Mouse (Mus musculus): ENCODE measurements at regions not wholly inside any gene's neighbourhood (a gene's known extent, or its start where the extent isn't known, plus 50 kb on each side); places are given as distances from the start of the nearest gene placed in this dataset.

DNA sequence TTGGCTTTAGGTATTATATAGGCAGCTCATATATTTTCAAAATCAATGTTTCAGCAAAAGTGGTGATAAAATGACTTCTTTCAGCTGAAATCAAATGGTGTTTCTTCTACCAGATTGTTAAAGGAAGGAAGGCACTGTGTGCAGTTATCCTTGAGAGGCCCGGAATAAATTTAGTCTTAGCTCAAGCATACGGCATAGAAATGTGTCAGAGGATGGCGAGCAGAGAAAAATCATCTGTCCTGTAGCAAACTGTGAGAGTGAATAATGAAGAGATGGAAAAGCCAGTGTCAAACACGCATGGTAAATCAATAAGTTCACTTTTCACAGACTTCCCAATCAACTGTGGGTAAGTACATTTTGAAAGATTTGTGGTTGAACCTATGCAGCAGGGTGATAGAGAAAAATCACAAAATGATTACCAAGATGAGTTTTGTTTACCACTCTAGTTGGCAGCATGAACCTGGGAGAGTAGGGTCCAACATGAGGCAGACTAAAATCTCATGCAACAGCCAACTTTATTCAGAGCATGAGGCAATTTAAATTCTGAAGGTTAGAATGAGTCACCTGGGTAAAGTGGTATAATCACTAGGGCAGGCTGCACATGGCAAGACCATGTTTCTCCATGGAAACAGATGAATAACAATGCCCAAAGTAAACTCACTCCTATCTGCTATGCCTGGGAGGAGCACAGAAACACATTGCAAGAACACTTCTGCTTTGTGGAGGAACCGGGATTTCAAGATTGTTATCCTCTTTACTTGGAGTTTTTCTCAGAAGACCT lies 55.7 kb downstream of the AI429214 start:
- H3K4me2 ChIP-seq (ENCODE audit: low read depth, low read length), result no peak overlapping the region
- no peak for ATAC-seq (ENCODE audit: insufficient read depth, low read depth)
- 81% methylated on average over 5 of the region's 5 CpGs for WGBS
- no peak overlapping the region for H3K4me3 ChIP-seq (ENCODE audit: low read depth, low read length)
- 0 out of 2 replicates have a peak, but pooled peaks cover 3% of the 10 kb centered on the region for H3K4me1 ChIP-seq (ENCODE audit: control insufficient read depth, insufficient read depth)
- no peak overlapping the region for H3K27ac ChIP-seq (ENCODE audit: low read depth)
- H3K9ac ChIP-seq (replicated peaks; ENCODE audit: low read depth, low read length), result no peak overlapping the region
- no peaks in the 10 kb centered on the region for H3K9me3 ChIP-seq (replicated peaks; ENCODE audit: control insufficient read depth, low read length)
- no peaks in the 10 kb centered on the region for H3K27me3 ChIP-seq (ENCODE audit: control insufficient read depth, insufficient read depth, low read length)
- TF ChIP-seq CTCF (IDR thresholded peaks at IDR 0.05; ENCODE audit: low read depth), result no peak
- TF ChIP-seq EP300 (IDR thresholded peaks at IDR 0.05; ENCODE audit: low read depth), result no peak
- H3K36me3 ChIP-seq (replicated peaks; ENCODE audit: control insufficient read depth, insufficient read depth, low read length), result no peaks in the 10 kb centered on the region
- no peak for DNase-seq (ENCODE audit: low spot score)

- DNase-seq (ENCODE audit: low spot score) (no peak), ATAC-seq (ENCODE audit: insufficient read depth, low read depth) (no peak)
- Histone ChIP-seq H3K27ac (ENCODE audit: low read depth) (no peak overlapping the region), H3K36me3 (replicated peaks; ENCODE audit: control insufficient read depth, insufficient read depth, low read length) (no peaks in the 10 kb centered on the region), H3K27me3 (ENCODE audit: control insufficient read depth, insufficient read depth, low read length) (no peaks in the 10 kb centered on the region), H3K4me1 (ENCODE audit: control insufficient read depth, insufficient read depth) (0 out of 2 replicates have a peak, but pooled peaks cover 3% of the 10 kb centered on the region), H3K9me3 (replicated peaks; ENCODE audit: control insufficient read depth, low read length) (no peaks in the 10 kb centered on the region), H3K4me2 (ENCODE audit: low read depth, low read length) (no peak overlapping the region), H3K9ac (replicated peaks; ENCODE audit: low read depth, low read length) (no peak overlapping the region), H3K4me3 (ENCODE audit: low read depth, low read length) (no peak overlapping the region)
- TF ChIP-seq CTCF (IDR thresholded peaks at IDR 0.05; ENCODE audit: low read depth) (no peak), EP300 (IDR thresholded peaks at IDR 0.05; ENCODE audit: low read depth) (no peak)
- 86% methylated on average over 6 of the region's 6 CpGs for WGBS
Measured at GRCm38 (mm10) chr8:37049969-37050683, 56.7 kb downstream of the AI429214 start.

DNA sequence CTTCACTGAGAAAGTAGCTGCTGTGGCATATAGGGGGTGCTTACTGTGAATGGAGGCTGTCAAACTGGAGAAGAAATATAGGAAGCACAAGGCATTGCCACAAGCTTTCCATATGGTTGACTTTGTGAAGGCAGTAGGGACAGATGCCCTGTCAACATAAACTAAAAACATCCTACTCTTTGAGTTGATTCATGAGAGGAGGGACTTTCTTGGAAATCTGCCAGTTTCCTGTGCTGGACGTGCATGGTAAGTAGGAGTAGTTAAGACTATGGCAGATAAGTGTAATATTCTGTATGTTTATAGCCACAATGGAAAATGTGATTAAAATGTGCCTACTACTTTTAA lies 57.3 kb downstream of the AI429214 start:
- H3K4me2 ChIP-seq (ENCODE audit: low read depth, low read length), result no peak overlapping the region
- ATAC-seq (ENCODE audit: insufficient read depth, low read depth), result no peak
- no peak for DNase-seq (ENCODE audit: low spot score)
- no peak for TF ChIP-seq EP300 (IDR thresholded peaks at IDR 0.05; ENCODE audit: low read depth)
- TF ChIP-seq CTCF (IDR thresholded peaks at IDR 0.05; ENCODE audit: low read depth), result no peak
- no peaks in the 10 kb centered on the region for H3K27me3 ChIP-seq (ENCODE audit: control insufficient read depth, insufficient read depth, low read length)
- H3K9me3 ChIP-seq (replicated peaks; ENCODE audit: control insufficient read depth, low read length), result no peaks in the 10 kb centered on the region
- H3K4me1 ChIP-seq (ENCODE audit: control insufficient read depth, insufficient read depth), result 0 out of 2 replicates have a peak, but pooled peaks cover 3% of the 10 kb centered on the region
- H3K4me3 ChIP-seq (ENCODE audit: low read depth, low read length), result no peak overlapping the region
- no peak overlapping the region for H3K9ac ChIP-seq (replicated peaks; ENCODE audit: low read depth, low read length)
- 10% methylated on average over 1 of the region's 1 CpGs for WGBS
- no peak overlapping the region for H3K27ac ChIP-seq (ENCODE audit: low read depth)
- H3K36me3 ChIP-seq (replicated peaks; ENCODE audit: control insufficient read depth, insufficient read depth, low read length), result no peaks in the 10 kb centered on the region

- no peak overlapping the region for H3K9ac ChIP-seq (replicated peaks; ENCODE audit: low read depth, low read length)
- H3K36me3 ChIP-seq (replicated peaks; ENCODE audit: control insufficient read depth, insufficient read depth, low read length), result no peaks in the 10 kb centered on the region
- DNase-seq (ENCODE audit: low spot score) (peak; percentile 38), ATAC-seq (ENCODE audit: insufficient read depth, low read depth) (no peak)
- H3K4me3 ChIP-seq (ENCODE audit: low read depth, low read length), result no peak overlapping the region
- no peaks in the 10 kb centered on the region for H3K27me3 ChIP-seq (ENCODE audit: control insufficient read depth, insufficient read depth, low read length)
- H3K4me2 ChIP-seq (ENCODE audit: low read depth, low read length), result no peak overlapping the region
- 22% methylated on average over 3 of the region's 3 CpGs for WGBS
- no peaks in the 10 kb centered on the region for H3K9me3 ChIP-seq (replicated peaks; ENCODE audit: control insufficient read depth, low read length)
- H3K27ac ChIP-seq (ENCODE audit: low read depth), result no peak overlapping the region
- H3K4me1 ChIP-seq (ENCODE audit: control insufficient read depth, insufficient read depth), result no peaks in the 10 kb centered on the region
- TF ChIP-seq EP300 (IDR thresholded peaks at IDR 0.05; ENCODE audit: low read depth) (no peak), CTCF (IDR thresholded peaks at IDR 0.05; ENCODE audit: low read depth) (no peak)
Measured at GRCm38 (mm10) chr8:37056376-37056775, 63.0 kb downstream of the AI429214 start.

GRCm38 (mm10) chr8:37058390-37058789 lies 65.0 kb downstream of the AI429214 start:
- Histone ChIP-seq H3K4me1 (ENCODE audit: control insufficient read depth, insufficient read depth) (no peaks in the 10 kb centered on the region), H3K27ac (ENCODE audit: low read depth) (no peak overlapping the region), H3K27me3 (ENCODE audit: control insufficient read depth, insufficient read depth, low read length) (no peaks in the 10 kb centered on the region), H3K36me3 (replicated peaks; ENCODE audit: control insufficient read depth, insufficient read depth, low read length) (no peaks in the 10 kb centered on the region), H3K9me3 (replicated peaks; ENCODE audit: control insufficient read depth, low read length) (no peaks in the 10 kb centered on the region), H3K9ac (replicated peaks; ENCODE audit: low read depth, low read length) (no peak overlapping the region), H3K4me3 (ENCODE audit: low read depth, low read length) (no peak overlapping the region), H3K4me2 (ENCODE audit: low read depth, low read length) (no peak overlapping the region)
- WGBS, result 59% methylated on average over 6 of the region's 6 CpGs
- ATAC-seq (ENCODE audit: insufficient read depth, low read depth) (no peak), DNase-seq (ENCODE audit: low spot score) (no peak)
- TF ChIP-seq CTCF (IDR thresholded peaks at IDR 0.05; ENCODE audit: low read depth), result no peak
- no peak for TF ChIP-seq EP300 (IDR thresholded peaks at IDR 0.05; ENCODE audit: low read depth)
